Mouse (Mus musculus): Measurements from ENCODE around the gene Fsip1. TPM values are rescaled to one million over a fixed set of nuclear protein-coding genes. Genes with fewer than 3 reads are reported as not detected.

Fsip1 gene
- polyA plus RNA-seq, 1 experiment from 2014 or later = 0.13 TPM

DNA sequence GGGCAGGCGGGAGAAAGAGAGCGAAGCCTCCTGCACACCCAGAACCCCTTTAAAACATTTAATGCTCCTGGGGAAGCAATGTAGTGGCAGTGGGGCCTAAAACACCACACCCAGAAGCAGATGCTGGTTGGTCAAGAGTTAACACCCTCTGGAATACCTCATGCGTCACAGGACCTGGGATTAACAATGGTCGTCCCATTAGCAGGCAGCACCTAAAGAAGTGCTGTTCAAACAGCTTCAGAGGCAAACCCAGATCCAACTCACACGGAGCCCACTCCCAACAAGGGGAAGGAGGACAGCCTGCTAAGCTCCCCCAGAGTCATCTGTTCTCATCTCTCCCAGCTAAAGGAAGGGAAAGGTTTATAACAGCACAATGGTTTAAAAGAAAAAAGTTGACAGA, 48.1 kb downstream of the Fsip1 start:
- Histone ChIP-seq H3K9ac (no peak overlapping the region), H3K4me3 (replicated peaks) (no peak overlapping the region), H3K4me2 (no peak overlapping the region), H3K27me3 (0 out of 2 replicates have a peak, but pooled peaks cover 3% of the 10 kb centered on the region), H3K36me3 (replicated peaks) (no peaks in the 10 kb centered on the region), H3K9me3 (replicated peaks) (no peaks in the 10 kb centered on the region), H3K4me1 (replicated peaks) (no peaks in the 10 kb centered on the region), H3K27ac (replicated peaks) (no peak overlapping the region)
- 48% methylated on average over 5 of the region's 5 CpGs for WGBS (ENCODE audit: insufficient replicate concordance)
- ATAC-seq (ENCODE audit: insufficient read depth) = no peak

DNA sequence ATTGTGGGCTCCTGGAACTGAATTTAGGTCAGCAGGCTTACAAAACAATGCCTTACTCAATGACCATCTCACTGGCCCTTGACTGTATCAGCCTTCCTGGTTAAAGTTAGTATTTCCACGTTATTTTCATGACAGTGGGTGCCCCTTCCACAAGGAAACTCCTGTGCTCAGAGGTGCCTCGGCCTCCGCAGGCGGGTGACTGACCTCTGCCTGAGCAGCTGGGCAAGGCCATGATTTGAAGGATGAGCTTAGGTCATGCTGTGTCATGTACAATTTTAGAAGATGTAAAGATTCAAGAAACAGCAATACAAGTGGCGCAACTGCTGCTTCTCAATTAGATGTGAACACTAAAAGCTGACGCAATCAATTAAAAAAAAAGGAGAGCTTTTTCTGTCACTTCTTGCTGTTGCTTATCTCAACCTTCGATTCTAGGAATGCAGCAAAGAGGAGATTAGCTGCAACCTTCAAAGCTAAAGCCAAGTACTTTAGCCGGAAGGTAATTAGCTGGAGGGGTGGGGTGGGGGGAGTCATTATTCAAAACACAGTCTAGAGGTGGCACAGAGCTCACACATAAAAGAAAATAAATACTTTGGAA, 50.7 kb downstream of the Fsip1 start:
- no peaks in the 10 kb centered on the region for H3K4me1 ChIP-seq (replicated peaks)
- H3K4me3 ChIP-seq (replicated peaks) = no peak overlapping the region
- H3K36me3 ChIP-seq (replicated peaks) = no peaks in the 10 kb centered on the region
- no peak for ATAC-seq (ENCODE audit: insufficient read depth)
- WGBS (ENCODE audit: insufficient replicate concordance) = 51% methylated on average over 8 of the region's 8 CpGs
- H3K27me3 ChIP-seq = 0 out of 2 replicates have a peak, but pooled peaks cover 3% of the 10 kb centered on the region
- no peak overlapping the region for H3K9ac ChIP-seq
- no peaks in the 10 kb centered on the region for H3K9me3 ChIP-seq (replicated peaks)
- H3K4me2 ChIP-seq = no peak overlapping the region
- no peak overlapping the region for H3K27ac ChIP-seq (replicated peaks)

DNA sequence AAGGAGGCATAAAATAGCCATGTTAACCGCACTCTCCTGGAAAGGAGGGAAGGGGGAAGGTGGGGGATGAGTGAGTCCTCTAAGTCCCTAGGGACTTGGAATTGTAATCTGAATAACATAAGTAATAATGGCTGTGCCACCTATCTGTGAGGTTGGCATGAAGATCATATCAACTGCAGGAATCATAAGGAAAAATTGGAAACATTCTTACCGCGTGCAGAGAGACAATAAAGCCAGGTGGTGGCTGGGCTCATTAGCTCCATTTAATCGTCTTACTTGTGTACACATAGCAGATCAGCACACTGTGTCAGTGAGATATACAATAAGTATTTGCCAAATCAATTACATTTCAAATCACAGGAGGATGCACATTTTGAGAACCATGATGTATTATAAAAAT, 52.1 kb downstream of the Fsip1 start:
- H3K4me1 ChIP-seq (replicated peaks) = no peaks in the 10 kb centered on the region
- H3K36me3 ChIP-seq (replicated peaks) = no peaks in the 10 kb centered on the region
- 75% methylated on average over 4 of the region's 4 CpGs for WGBS (ENCODE audit: insufficient replicate concordance)
- H3K27ac ChIP-seq (replicated peaks) = no peak overlapping the region
- H3K4me3 ChIP-seq (replicated peaks) = no peak overlapping the region
- no peak for ATAC-seq (ENCODE audit: insufficient read depth)
- H3K9me3 ChIP-seq (replicated peaks) = no peaks in the 10 kb centered on the region
- H3K4me2 ChIP-seq = no peak overlapping the region
- 0 out of 2 replicates have a peak, but pooled peaks cover 3% of the 10 kb centered on the region for H3K27me3 ChIP-seq
- H3K9ac ChIP-seq = no peak overlapping the region

DNA sequence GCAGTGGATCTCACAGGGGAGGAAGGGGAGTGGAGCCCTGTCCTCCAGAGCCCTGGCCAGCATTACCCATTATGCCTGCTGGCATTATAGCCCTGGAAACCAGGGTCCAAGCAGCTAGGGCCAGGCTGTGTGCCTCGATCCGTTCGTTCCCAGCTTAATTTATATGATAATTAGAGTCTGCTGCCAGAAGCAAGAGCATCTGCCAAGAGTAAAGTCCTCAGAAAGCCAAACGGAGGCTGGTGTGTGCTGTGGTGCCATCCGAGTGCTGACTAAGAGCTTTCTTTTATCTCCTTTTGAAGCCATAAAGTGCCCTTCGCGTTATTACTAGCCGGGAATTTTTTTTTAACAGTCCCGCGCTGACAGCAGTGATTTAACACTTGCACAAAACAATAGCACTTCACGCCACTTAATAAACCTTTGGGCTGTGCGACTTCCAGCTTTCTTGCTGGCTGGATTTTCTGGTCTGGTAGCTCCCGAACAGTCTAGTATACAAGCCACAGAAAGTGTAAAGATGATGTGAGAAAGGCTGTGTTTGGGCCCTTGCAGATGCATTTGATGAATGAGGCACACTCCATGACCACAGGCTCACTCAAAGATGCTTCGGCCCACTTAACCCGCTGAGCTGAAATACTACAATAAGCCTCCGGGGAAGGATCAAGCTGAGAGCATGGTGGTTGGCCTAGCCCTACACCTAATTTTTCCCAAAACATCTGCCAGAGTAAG, 52.9 kb downstream of the Fsip1 start:
- H3K9me3 ChIP-seq (replicated peaks) = no peaks in the 10 kb centered on the region
- H3K9ac ChIP-seq = no peak overlapping the region
- 0 out of 2 replicates have a peak, but pooled peaks cover 3% of the 10 kb centered on the region for H3K27me3 ChIP-seq
- H3K4me1 ChIP-seq (replicated peaks) = no peaks in the 10 kb centered on the region
- H3K4me2 ChIP-seq = no peak overlapping the region
- no peak overlapping the region for H3K4me3 ChIP-seq (replicated peaks)
- ATAC-seq (ENCODE audit: insufficient read depth) = no peak
- H3K36me3 ChIP-seq (replicated peaks) = no peaks in the 10 kb centered on the region
- 27% methylated on average over 16 of the region's 16 CpGs for WGBS (ENCODE audit: insufficient replicate concordance)
- no peak overlapping the region for H3K27ac ChIP-seq (replicated peaks)

DNA sequence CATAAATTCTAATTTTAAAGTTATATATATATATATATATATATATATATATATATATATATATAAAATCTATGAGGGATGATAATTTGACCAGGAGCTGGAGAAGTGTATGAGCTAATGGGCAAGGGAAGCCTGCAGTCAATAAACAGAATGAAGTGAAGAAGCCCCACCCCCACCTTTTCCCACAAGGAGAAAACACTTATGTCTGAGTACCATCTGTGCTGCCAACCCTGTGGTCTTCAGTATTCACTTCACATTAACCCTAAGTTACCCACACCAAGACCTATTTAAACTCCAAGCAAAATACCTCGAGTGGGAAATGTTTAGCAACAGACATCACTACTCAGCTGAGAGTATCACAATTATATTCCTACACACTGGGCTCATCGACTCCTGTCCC, 53.8 kb downstream of the Fsip1 start:
- H3K4me1 ChIP-seq (replicated peaks) = no peaks in the 10 kb centered on the region
- 0 out of 2 replicates have a peak, but pooled peaks cover 3% of the 10 kb centered on the region for H3K27me3 ChIP-seq
- H3K4me3 ChIP-seq (replicated peaks) = no peak overlapping the region
- no peaks in the 10 kb centered on the region for H3K36me3 ChIP-seq (replicated peaks)
- H3K9ac ChIP-seq = no peak overlapping the region
- no peak for ATAC-seq (ENCODE audit: insufficient read depth)
- H3K4me2 ChIP-seq = no peak overlapping the region
- no peak overlapping the region for H3K27ac ChIP-seq (replicated peaks)
- WGBS (ENCODE audit: insufficient replicate concordance) = 44% methylated on average over 2 of the region's 2 CpGs
- no peaks in the 10 kb centered on the region for H3K9me3 ChIP-seq (replicated peaks)

DNA sequence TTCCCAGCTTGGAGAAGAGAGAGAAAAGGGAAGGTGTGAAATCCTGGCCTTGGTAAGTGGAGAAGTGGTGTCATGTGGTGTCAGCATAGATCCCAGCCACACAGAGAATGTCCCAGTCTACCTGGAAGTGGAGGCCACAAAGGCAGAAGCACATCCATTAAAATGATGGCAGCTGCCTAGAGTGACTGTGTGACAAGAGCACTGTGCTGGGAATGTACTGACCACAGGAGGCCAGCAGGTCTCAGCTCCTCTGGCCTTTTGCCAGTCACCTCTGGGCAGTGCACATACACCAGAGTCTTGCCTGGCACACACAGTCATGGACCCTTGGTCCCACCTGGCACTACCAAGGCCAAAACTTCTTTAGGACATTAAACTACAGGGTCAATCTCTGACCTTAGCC, 54.8 kb downstream of the Fsip1 start:
- Histone ChIP-seq H3K4me1 (replicated peaks) (no peaks in the 10 kb centered on the region), H3K36me3 (replicated peaks) (no peaks in the 10 kb centered on the region), H3K9me3 (replicated peaks) (no peaks in the 10 kb centered on the region), H3K27me3 (0 out of 2 replicates have a peak, but pooled peaks cover 3% of the 10 kb centered on the region), H3K4me2 (no peak overlapping the region), H3K4me3 (replicated peaks) (no peak overlapping the region), H3K9ac (no peak overlapping the region), H3K27ac (replicated peaks) (no peak overlapping the region)
- ATAC-seq (ENCODE audit: insufficient read depth) = no peak

DNA sequence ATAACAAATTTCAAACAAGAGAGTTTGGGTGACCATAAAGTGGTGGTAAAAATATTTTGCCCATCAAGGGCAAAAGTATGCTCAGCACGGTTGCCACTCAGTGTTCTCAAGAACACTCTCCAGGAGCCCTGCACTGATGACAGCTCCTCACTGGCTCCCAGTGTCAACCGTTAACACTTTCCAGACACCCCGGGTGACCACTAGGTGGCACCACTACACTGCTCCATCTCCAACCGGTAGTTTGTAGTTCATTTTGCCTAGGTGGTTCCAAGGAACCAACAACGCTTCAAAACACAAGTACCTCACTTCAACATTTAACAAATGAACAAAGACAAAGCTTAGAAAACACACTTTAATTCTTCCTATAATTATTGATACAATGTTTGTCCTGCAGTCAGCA, 56.9 kb downstream of the Fsip1 start:
- 0 out of 2 replicates have a peak, but pooled peaks cover 3% of the 10 kb centered on the region for H3K27me3 ChIP-seq
- no peaks in the 10 kb centered on the region for H3K9me3 ChIP-seq (replicated peaks)
- H3K36me3 ChIP-seq (replicated peaks) = no peaks in the 10 kb centered on the region
- 11% methylated on average over 5 of the region's 5 CpGs for WGBS (ENCODE audit: insufficient replicate concordance)
- H3K9ac ChIP-seq = no peak overlapping the region
- H3K4me2 ChIP-seq = no peak overlapping the region
- ATAC-seq (ENCODE audit: insufficient read depth) = no peak
- H3K4me1 ChIP-seq (replicated peaks) = no peaks in the 10 kb centered on the region
- H3K4me3 ChIP-seq (replicated peaks) = no peak overlapping the region
- no peak overlapping the region for H3K27ac ChIP-seq (replicated peaks)

DNA sequence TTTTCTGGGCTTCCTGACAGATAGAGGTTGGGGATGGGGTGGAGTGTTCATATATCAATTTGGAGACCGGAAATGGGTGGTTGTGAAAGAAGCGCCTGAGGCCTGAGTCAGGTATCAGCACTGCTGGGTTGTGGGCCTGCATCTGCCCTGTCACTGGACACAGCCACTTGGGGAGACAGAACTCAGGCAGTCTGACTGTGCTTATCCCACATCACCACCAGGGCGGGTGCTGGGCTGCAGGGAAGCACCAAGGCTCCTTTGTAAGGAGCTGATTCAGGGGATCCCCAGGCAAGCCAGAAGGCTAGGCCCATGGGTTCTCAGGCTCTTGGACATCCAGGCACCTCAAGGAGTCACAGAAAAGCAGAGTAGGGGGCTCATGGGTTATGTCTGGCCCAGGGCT, 59.8 kb downstream of the Fsip1 start:
- Histone ChIP-seq H3K4me1 (replicated peaks) (no peaks in the 10 kb centered on the region), H3K36me3 (replicated peaks) (no peaks in the 10 kb centered on the region), H3K9me3 (replicated peaks) (no peaks in the 10 kb centered on the region), H3K27me3 (no peaks in the 10 kb centered on the region), H3K9ac (no peak overlapping the region), H3K4me3 (replicated peaks) (no peak overlapping the region), H3K4me2 (no peak overlapping the region), H3K27ac (replicated peaks) (no peak overlapping the region)
- no peak for ATAC-seq (ENCODE audit: insufficient read depth)
- WGBS (ENCODE audit: insufficient replicate concordance) = 58% methylated on average over 3 of the region's 3 CpGs

DNA sequence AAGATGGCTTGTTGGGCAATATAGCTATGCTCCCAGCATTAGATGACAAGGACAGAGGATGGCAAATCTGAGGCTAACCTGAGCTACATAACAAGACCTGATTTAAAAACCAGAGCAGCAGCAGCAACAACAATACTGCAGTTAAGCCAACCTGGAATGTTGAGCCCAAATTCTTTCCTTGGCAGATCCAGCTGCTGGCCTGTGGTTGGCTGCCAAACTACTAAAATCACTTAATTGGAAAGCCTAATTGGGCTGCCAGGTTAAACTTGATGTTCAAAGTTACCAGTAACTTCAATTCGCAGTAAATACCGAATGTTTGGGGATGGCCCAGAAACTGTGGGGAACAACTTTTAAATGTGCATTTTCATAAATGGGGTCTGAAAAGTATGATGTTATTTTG, 74.6 kb downstream of the Fsip1 start:
- Histone ChIP-seq H3K9me3 (replicated peaks) (no peaks in the 10 kb centered on the region), H3K4me1 (replicated peaks) (no peaks in the 10 kb centered on the region), H3K9ac (no peak overlapping the region), H3K4me2 (no peak overlapping the region), H3K36me3 (replicated peaks) (no peaks in the 10 kb centered on the region), H3K4me3 (replicated peaks) (no peak overlapping the region), H3K27me3 (no peaks in the 10 kb centered on the region), H3K27ac (replicated peaks) (no peak overlapping the region)
- WGBS (ENCODE audit: insufficient replicate concordance) = 77% methylated on average over 2 of the region's 2 CpGs
- ATAC-seq (ENCODE audit: insufficient read depth) = no peak

DNA sequence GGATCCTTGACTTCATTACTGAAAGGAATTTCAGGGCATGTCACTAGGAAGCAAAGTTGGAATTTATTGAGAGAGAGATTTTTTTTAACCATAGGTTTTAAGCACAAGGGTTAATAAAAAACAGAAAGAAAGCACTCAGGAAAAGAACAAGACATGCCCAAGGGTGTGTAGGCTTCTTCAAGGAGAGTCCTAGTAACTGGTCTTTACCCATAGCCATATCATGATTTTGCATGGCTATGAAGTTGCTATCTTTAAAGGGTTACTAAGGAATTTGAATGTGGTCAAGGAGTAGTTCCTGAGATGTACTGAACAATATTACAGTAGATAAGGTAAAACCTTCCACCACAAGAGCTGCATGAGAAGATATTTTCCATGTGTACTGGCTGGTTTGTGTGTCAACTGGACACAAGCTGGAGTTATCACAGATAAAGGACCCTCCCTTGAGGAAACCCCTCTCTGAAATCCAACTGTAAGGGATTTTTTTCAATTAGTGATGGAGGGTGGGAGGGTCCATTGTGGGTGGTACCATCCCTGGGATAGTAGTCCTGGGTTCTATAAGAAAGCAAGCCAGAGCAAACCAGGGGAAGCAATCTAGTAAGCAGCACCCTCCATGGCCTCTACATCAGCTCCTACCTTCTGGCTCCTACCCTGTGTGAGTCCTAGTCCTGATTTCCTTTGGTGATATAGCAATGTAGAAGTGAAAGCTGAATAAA, 76.7 kb downstream of the Fsip1 start:
- no peaks in the 10 kb centered on the region for H3K4me1 ChIP-seq (replicated peaks)
- no peak for ATAC-seq (ENCODE audit: insufficient read depth)
- no peak overlapping the region for H3K9ac ChIP-seq
- no peaks in the 10 kb centered on the region for H3K36me3 ChIP-seq (replicated peaks)
- H3K27ac ChIP-seq (replicated peaks) = no peak overlapping the region
- no peaks in the 10 kb centered on the region for H3K9me3 ChIP-seq (replicated peaks)
- H3K4me2 ChIP-seq = no peak overlapping the region
- H3K4me3 ChIP-seq (replicated peaks) = no peak overlapping the region
- no peaks in the 10 kb centered on the region for H3K27me3 ChIP-seq

DNA sequence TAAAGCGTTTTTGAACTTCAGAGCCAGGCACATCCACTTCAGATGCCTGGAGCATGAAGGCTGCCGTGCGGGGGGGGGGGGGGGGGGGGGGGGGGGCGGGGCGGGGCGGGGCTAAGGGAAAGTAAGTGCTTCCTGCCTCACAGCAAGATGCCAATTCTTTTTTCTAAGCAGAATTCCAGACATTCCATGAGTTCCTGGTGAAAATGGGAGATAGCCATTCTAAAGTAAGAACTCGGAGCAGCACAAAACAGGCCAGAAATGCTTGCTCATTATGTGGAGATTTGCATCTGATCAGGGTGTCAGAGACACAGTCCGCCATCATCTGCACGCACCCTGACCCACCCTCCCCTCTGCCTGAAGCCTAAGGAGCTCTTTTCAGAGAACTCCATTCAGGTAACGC, 77.3 kb downstream of the Fsip1 start:
- Histone ChIP-seq H3K27ac (replicated peaks) (no peak overlapping the region), H3K4me1 (replicated peaks) (no peaks in the 10 kb centered on the region), H3K4me2 (no peak overlapping the region), H3K4me3 (replicated peaks) (no peak overlapping the region), H3K27me3 (no peaks in the 10 kb centered on the region), H3K9ac (no peak overlapping the region), H3K9me3 (replicated peaks) (no peaks in the 10 kb centered on the region), H3K36me3 (replicated peaks) (no peaks in the 10 kb centered on the region)
- no peak for ATAC-seq (ENCODE audit: insufficient read depth)
- WGBS (ENCODE audit: insufficient replicate concordance) = 10% methylated on average over 9 of the region's 10 CpGs

Measured in liver, embryonic 15.5 days (tissue).